ENCODE assay signal across 8 mouse cellular contexts in genomic region chr4:86898791-86899474, GRCm38 (mm10). TPM values are rescaled to one million over a fixed set of nuclear protein-coding genes. Genes with fewer than 3 reads are reported as not detected.
DNase-seq lines count a peak whose midpoint lies in the region; ATAC-seq lines count a peak whose summit lies in the region.

No protein-coding gene starts in this region.

- H3K9ac ChIP-seq in neural tube, embryonic 15.5 days (replicated peaks), result no peak overlapping the region
- H3K9ac ChIP-seq in liver, embryonic 11.5 days (ENCODE audit: low read depth, low read length), result no peak overlapping the region

- H3K27ac ChIP-seq in neural tube, embryonic 15.5 days (replicated peaks), result no peak overlapping the region
- H3K27ac ChIP-seq in liver, embryonic 11.5 days (ENCODE audit: low read depth, low read length), result peak overlapping the region; percentile 8; the same call in 1 of the 2 replicates

- WGBS in neural tube, embryonic 15.5 days, result 64% methylated on average over 14 of the region's 14 CpGs
- 31% methylated on average over 14 of the region's 14 CpGs for WGBS in liver, embryonic 11.5 days

- H3K9me3 ChIP-seq in neural tube, embryonic 15.5 days (replicated peaks), result no peaks in the 10 kb centered on the region
- no peaks in the 10 kb centered on the region for H3K9me3 ChIP-seq in liver, embryonic 11.5 days (ENCODE audit: control insufficient read depth, low read length)

- peak; percentile 40 for DNase-seq in neural tube, embryonic 10.5 days (ENCODE audit: extremely low spot score, low spot score)
- peak; percentile 38 to 57 for DNase-seq in heart, postnatal 14 days
- DNase-seq in liver, embryonic 11.5 days (ENCODE audit: low spot score), result no peak
- DNase-seq in yolk sac, embryonic 10.5 days (ENCODE audit: low spot score), result peak; percentile 54
- DNase-seq in cerebellum, postnatal 4 days (ENCODE audit: low spot score in 2 of 2), result no peak
- DNase-seq in spleen, postnatal 10 days (ENCODE audit: low spot score in 2 of 2), result no peak
- no peak for DNase-seq in ovary, postnatal 10 days (ENCODE audit: low spot score)

- ATAC-seq in neural tube, embryonic 15.5 days (ENCODE audit: low FRiP score), result no peak
- ATAC-seq in liver, embryonic 11.5 days (replicated peaks; ENCODE audit: low FRiP score), result peak; percentile 51; the same call in 1 of the 2 replicates

- no peaks in the 10 kb centered on the region for H3K4me1 ChIP-seq in neural tube, embryonic 15.5 days
- peaks cover 6% of the 10 kb centered on the region; the same call in 1 of the 2 replicates for H3K4me1 ChIP-seq in liver, embryonic 11.5 days (replicated peaks; ENCODE audit: control insufficient read depth, insufficient read depth, low read length)

- no peak overlapping the region for H3K4me3 ChIP-seq in neural tube, embryonic 15.5 days (replicated peaks)
- H3K4me3 ChIP-seq in liver, embryonic 11.5 days (ENCODE audit: low read depth, low read length), result no peak overlapping the region

- intact Hi-C loops in heart, postnatal 14 days (cut with DNase I), result no loop called here

- no peaks in the 10 kb centered on the region for H3K36me3 ChIP-seq in neural tube, embryonic 15.5 days
- no peaks in the 10 kb centered on the region for H3K36me3 ChIP-seq in liver, embryonic 11.5 days (ENCODE audit: control insufficient read depth, insufficient read depth, low read length)

- no peaks in the 10 kb centered on the region for H3K27me3 ChIP-seq in neural tube, embryonic 15.5 days (replicated peaks)
- no peaks in the 10 kb centered on the region for H3K27me3 ChIP-seq in liver, embryonic 11.5 days (replicated peaks; ENCODE audit: control insufficient read depth, insufficient read depth, low read length)

- no peak overlapping the region for H3K4me2 ChIP-seq in neural tube, embryonic 15.5 days
- H3K4me2 ChIP-seq in liver, embryonic 11.5 days, result no peak overlapping the region

RNA-seq across cellular contexts. Expression of gene Acer2, which starts 24.7 kb away (rescaled TPM):
- polyA plus RNA-seq in neural tube, embryonic 15.5 days (2015; fragmentation: Nextera tagmentation; extraction: Ambion mirVana), result 18.1 and 18.7 TPM in 2 replicates
- total RNA-seq in heart, postnatal 14 days (2021), result 10 to 100 TPM; 21.4 to 26.9 TPM
- polyA plus RNA-seq in liver, embryonic 11.5 days (2014; fragmentation: Nextera tagmentation; extraction: Ambion mirVana), result 16.3 and 19.4 TPM in 2 replicates

RNA-seq across cellular contexts. Expression of gene Rps6, which starts 41.7 kb away (rescaled TPM):
- polyA plus RNA-seq in neural tube, embryonic 15.5 days (2015; fragmentation: Nextera tagmentation; extraction: Ambion mirVana), result 338 and 471 TPM in 2 replicates
- 100 to 1,000 TPM; 454 to 481 TPM for total RNA-seq in heart, postnatal 14 days (2021)
- 1,053 and 1,060 TPM in 2 replicates for polyA plus RNA-seq in liver, embryonic 11.5 days (2014; fragmentation: Nextera tagmentation; extraction: Ambion mirVana)

Comparison
In these comparisons a context has a peak if more than half of its experiments do, and no peak if none do; other contexts are left out.
1. DNase-seq: peak in neural tube, embryonic 10.5 days (single experiment), heart, postnatal 14 days (2 of 2) and yolk sac, embryonic 10.5 days (single experiment); none in liver, embryonic 11.5 days (single experiment), cerebellum, postnatal 4 days (0 of 2), spleen, postnatal 10 days (0 of 2) and ovary, postnatal 10 days (single experiment).